Mouse (Mus musculus): ENCODE measurements around the gene Tmod3.
"Not testable (repeated sequence)": the region's sequence is repeated elsewhere in the genome, so short reads cannot be mapped to it uniquely, and the experiment has no call there.

The Tmod3 gene

DNA sequence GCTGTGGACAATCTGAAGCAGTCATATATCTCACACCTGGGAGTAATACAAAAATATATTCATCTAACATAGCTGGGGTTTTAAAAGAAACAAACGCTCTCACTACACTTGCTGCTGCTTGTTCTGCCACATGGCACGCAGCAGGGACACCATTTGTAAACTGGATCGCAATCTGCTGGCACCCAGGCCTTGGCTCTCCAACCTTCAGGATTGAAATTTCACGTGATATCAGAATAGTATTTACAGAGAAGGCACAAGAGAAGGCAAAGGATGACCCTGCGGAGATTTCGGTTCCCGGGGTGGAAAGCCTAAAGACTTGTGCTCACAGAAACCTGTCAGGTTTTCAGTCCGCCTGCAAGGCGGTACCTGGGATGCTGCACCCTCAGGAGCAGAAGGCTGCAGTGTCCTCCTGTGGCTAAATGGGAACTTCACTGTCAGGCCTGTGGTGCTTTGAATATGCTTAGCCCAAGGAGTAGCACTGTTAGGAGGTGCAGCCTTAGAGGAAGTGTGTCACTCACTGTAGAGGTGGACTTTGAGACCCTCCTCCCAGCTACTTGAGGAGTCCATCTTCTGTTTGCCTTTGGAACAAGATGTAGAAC, 65.0 kb downstream of the Tmod3 start:
- DNase-seq: no peak

DNA sequence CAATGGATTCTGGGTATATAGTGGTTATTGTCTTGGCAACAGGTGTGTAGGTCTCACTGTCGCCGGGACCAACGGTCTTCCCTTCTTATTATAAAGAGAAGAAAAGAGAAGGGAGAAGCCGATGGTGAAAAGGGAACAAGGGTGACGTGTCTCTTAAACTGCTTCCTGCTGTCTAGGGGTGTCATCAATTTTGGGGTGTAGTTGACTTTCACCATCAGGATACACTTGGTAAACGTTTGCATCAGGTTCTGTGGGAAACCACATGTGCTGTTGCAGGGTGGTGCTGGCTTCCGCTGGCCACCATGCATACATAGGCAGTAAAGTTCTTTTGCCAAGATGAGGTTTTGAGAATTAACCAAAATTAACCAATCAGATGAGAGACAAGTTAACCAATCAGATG, 71.2 kb downstream of the Tmod3 start:
- not testable (repeated sequence) for DNase-seq

GRCm38 (mm10) chr9:75485231-75485630, 74.2 kb downstream of the Tmod3 start:
- no peak for DNase-seq

DNA sequence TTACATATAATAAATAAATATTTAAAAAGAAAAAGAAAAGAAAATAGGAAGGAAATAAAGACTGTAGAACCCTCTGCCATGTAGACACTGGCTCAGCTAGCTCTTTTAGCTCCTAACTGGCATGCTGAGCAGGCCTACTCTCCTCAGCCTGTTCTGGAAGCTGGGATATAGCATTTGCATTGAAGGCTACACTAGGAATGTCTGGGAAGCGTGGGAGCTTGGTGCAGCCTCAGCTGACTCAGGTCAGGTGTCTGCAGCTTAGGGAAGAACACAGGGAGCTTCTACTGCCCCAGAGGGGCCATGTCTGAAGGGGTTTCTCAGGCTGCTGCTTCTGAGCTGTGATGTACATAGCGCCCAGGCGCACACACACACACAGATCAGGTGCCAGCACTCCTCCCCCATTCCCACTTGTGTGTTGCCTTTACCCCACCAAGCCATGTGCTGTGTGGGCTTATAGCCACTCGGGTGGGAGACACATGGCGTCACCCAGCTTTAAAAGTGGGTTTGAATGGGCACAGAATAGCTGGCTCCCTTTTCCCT, 78.9 kb downstream of the Tmod3 start:
- DNase-seq: no peak

- DNase-seq: no peak
Observed at GRCm38 (mm10) chr9:75479106-75479725, 80.2 kb downstream of the Tmod3 start.

GRCm38 (mm10) chr9:75477212-75477611, 82.2 kb downstream of the Tmod3 start:
- DNase-seq: no peak

GRCm38 (mm10) chr9:75468297-75468696, 91.2 kb downstream of the Tmod3 start:
- no peak for DNase-seq

- no peak for DNase-seq
Observed at GRCm38 (mm10) chr9:75467581-75467980, 91.9 kb downstream of the Tmod3 start.

- DNase-seq: no peak
Observed at GRCm38 (mm10) chr9:75466641-75467040, 92.8 kb downstream of the Tmod3 start.

- DNase-seq: no peak
Observed at GRCm38 (mm10) chr9:75465856-75466255, 93.6 kb downstream of the Tmod3 start.

GRCm38 (mm10) chr9:75463050-75463660, 96.3 kb downstream of the Tmod3 start:
- DNase-seq: no peak

DNA sequence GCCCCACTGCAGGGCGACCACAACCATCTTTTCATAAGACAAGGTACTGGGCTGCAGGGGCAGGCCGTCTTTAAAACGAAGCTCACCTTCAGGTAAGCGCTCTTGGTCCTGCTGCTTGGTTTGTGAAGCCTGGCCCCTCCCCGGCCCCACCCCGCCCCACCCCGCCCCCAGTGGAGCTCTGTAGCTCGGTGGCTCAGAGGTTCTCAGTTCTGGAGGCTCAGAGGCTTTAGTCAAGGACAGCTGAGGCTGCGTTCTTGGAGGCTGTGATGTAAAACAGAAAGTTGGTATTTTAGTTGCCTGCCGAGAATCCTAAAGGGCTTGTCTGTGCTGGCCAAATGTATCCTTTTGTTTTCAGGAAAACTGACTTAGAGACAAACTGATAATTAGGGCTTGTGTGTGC, 103.8 kb downstream of the Tmod3 start:
- DNase-seq: no peak

DNA sequence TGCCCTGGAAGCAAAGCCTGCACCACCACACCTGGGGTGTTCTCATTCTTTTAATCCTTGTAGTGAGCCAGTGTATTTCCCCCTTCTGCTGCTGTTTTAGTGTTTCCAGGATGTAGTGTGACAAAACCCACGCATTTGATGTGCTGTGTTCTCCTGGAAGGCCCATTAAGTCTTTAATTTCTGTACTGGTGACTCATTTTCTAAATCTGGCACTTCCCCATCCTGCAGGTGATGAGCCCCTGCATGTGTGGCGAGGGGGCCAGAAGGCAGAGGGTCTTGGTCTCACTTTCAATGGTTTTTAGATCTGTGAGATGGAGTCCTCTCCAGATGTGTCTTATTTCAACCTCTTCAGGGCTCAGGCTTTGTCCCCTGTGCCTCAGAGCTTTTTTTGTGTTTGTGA, 105.5 kb downstream of the Tmod3 start:
- DNase-seq: no peak

- DNase-seq: no peak
Observed at GRCm38 (mm10) chr9:75448021-75448420, 111.4 kb downstream of the Tmod3 start.

All from kidney, postnatal 10 days (tissue).